Mouse (Mus musculus): Measurements from ENCODE around the gene Plod3.
A peak's percentile ranks its signal among the peaks of the same experiment; 100 is the strongest.

Gene Plod3

GRCm38 (mm10) chr5:137024318-137024717 lies 37.5 kb downstream of the Plod3 start:
- no peak for DNase-seq (ENCODE audit: low spot score in 2 of 2)

GRCm38 (mm10) chr5:137025132-137025531 lies 38.3 kb downstream of the Plod3 start:
- peak; percentile 88 to 91 for DNase-seq (ENCODE audit: low spot score in 2 of 2)

GRCm38 (mm10) chr5:137026092-137026491 lies 39.3 kb downstream of the Plod3 start, which contains the start of gene Vgf:
Vgf (plus strand) TSS chr5:137026392.
- DNase-seq (ENCODE audit: low spot score in 2 of 2) = no peak

- peak in 1 of 2 experiments; percentile 46 for DNase-seq (ENCODE audit: low spot score in 2 of 2)
These were observed 41.9 kb downstream of the Plod3 start for GRCm38 (mm10) chr5:137028561-137029272.

DNA sequence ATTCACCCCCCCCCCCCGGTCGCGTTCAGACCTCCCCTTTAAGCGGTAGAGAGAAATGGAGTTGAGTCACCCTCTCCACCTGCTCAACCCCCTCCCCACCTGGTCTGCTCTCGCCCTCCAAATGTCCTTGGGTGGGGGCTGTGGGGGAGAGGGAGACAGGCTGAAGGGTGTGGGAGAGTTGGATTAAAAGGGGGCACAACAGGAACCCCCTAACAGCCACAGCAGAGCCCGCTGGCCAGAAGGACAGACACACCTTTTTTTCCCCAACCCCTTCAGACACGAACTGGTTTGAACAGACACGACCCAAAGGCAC lies 42.4 kb downstream of the Plod3 start:
- no peak for DNase-seq (ENCODE audit: low spot score in 2 of 2)

DNA sequence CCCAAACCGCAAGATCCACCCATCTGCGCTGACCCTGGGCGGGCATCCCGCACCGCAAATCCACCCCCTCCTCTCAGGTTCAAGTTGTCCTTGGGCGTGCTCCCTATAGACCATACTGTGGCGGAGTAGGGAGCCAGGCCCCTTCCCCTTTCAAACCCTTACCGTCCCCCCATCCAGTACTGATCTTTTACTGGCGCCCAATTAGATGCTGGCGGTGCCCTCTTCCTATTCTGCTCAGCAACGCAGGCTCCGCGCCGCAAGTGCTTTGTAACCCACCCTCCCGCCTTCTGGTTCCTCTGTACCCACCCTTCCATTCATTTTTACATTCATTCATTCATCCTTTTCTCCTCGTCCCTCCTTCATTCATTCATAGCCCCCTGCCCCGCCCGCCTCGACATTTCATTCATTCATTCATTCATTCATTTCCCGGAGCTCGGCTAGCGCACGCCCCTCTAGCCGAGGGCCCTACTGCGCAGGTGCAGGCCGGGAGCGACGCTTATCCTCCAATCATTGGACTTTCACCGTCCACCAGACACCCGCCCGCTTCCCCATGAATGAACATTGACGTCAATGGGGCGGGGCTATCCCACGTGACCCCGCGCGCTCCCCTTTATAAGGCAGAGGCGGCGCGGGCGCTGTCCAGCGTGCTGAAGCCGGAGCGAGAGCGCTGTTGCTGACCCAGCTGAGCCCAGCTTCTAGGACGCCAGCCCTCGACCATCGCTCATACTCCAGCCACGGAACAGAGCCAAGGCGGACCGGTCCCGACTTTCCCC lies 43.0 kb downstream of the Plod3 start:
- peak; percentile 94 to 97 for DNase-seq (ENCODE audit: low spot score in 2 of 2)

DNA sequence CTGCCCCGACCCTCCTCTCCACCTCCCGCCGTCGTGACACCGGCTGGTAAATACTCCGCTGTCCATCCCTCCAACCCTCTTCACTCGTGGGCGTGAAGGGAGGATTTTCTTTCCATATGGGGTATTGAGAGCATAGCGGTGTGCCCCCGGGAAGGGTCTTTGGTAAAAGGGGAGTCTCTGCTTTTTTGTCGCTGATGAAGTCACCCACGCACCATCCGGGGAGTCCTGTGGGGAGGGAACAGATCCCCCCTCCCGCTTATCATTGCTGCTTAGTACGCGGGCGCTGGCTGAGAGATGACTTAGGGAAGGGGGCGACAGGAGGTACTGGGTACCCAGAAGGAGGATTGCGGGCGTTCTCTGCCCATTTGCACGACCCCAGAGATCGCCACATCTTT lies 43.6 kb downstream of the Plod3 start:
- DNase-seq (ENCODE audit: low spot score in 2 of 2) = no peak

DNA sequence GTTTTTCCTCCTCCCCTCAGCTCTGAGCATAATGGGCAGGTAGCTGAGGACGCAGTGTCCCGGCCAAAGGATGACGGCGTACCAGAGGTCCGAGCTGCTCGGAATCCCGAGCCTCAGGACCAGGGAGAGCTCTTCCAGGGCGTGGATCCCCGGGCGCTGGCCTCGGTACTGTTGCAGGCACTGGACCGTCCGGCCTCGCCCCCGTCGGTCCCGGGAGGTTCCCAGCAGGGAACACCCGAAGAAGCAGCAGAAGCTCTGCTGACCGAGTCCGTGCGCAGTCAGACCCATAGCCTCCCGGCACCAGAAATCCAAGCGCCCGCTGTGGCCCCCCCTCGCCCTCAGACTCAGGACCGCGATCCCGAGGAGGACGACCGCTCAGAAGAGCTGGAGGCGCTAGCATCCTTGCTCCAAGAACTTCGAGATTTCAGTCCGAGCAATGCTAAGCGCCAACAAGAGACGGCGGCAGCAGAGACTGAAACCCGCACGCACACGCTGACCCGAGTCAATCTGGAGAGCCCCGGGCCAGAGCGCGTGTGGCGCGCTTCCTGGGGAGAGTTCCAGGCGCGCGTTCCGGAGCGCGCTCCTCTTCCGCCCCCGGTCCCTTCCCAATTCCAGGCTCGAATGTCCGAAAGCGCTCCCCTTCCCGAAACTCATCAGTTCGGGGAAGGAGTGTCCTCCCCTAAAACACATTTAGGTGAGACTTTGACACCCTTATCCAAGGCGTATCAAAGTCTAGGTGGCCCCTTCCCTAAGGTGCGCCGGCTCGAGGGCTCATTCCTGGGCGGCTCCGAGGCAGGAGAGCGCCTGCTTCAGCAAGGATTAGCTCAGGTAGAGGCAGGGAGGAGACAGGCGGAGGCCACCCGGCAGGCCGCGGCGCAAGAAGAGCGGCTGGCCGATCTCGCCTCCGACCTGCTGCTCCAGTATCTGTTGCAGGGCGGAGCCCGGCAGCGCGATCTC lies 44.5 kb downstream of the Plod3 start:
- DNase-seq (ENCODE audit: low spot score in 2 of 2) = no peak

- DNase-seq (ENCODE audit: low spot score in 2 of 2) = peak; percentile 54 to 56
These were observed 45.2 kb downstream of the Plod3 start for GRCm38 (mm10) chr5:137032033-137032421.

GRCm38 (mm10) chr5:137032641-137033074 lies 45.8 kb downstream of the Plod3 start:
- peak; percentile 71 to 88 for DNase-seq (ENCODE audit: low spot score in 2 of 2)

- DNase-seq (ENCODE audit: low spot score in 2 of 2) = no peak
These were observed 49.4 kb downstream of the Plod3 start for GRCm38 (mm10) chr5:137036211-137036610.

- DNase-seq (ENCODE audit: low spot score in 2 of 2) = no peak
These were observed 52.6 kb downstream of the Plod3 start for GRCm38 (mm10) chr5:137039453-137039852.

- DNase-seq (ENCODE audit: low spot score in 2 of 2) = no peak
These were observed 54.6 kb downstream of the Plod3 start for GRCm38 (mm10) chr5:137041442-137041841.

DNA sequence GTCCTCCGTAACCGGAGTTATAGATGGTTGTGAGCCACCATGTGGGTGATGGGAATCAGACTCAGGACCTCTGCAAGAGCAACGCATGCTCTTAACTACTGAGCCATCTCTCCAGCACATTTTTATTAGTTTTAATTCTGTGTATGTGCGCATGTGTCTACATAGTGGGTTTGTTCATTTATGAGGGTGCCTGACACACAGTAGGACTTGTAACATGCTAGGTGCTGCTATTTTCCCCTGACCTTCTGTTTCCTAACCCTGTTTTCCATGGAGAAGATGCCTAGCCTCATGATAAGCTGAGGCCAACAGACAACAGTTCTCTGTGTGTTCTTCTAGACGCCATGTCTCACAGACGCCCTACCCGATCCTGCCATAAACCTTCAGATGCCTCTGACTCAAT lies 57.2 kb downstream of the Plod3 start:
- no peak for DNase-seq (ENCODE audit: low spot score in 2 of 2)

- DNase-seq (ENCODE audit: low spot score in 2 of 2) = peak; percentile 97 to 99
These were observed 58.8 kb downstream of the Plod3 start, which contains the start of gene Ap1s1 for GRCm38 (mm10) chr5:137045402-137046323. Ap1s1 (minus strand) TSS chr5:137046135.

All from cerebellum, postnatal 4 days (tissue).